Mouse (Mus musculus) myocyte (in vitro differentiated cells): ENCODE results near the gene 5330417C22Rik.

ENCODE experiments used
- CEBPB ChIP-seq: IDR thresholded peaks from 2 replicates; pipeline ENCODE4 v1.6.1; 2011; ENCODE audit warnings: mild to moderate bottlenecking, moderate library complexity; ENCODE audit not compliant: poor library complexity, insufficient read depth, severe bottlenecking
- E2F4 ChIP-seq: IDR thresholded peaks from one replicate; pipeline ENCODE4 v1.6.1; 2011; ENCODE audit warnings: mild to moderate bottlenecking, control low read depth, moderate library complexity; ENCODE audit not compliant: insufficient read depth
- MYOG ChIP-seq, 3 experiments: IDR thresholded peaks; one replicate each; pipeline ENCODE4 v1.6.1; 2011; ENCODE audit warnings: control low read depth in 2 of 3, low read depth in 2 of 3, mild to moderate bottlenecking in 2 of 3; ENCODE audit not compliant: insufficient read length in 2 of 3, control insufficient read depth in 1 of 3, insufficient read depth in 1 of 3
- POLR2A ChIP-seq: IDR thresholded peaks from one replicate; pipeline ENCODE4 v1.6.1; 2011; ENCODE audit warnings: low read depth, mild to moderate bottlenecking, control low read depth, moderate library complexity; ENCODE audit not compliant: insufficient read length
- USF1 ChIP-seq: IDR thresholded peaks from one replicate; pipeline ENCODE4 v1.6.1; 2011; ENCODE audit warnings: low read depth, mild to moderate bottlenecking, control low read depth, moderate library complexity

DNA sequence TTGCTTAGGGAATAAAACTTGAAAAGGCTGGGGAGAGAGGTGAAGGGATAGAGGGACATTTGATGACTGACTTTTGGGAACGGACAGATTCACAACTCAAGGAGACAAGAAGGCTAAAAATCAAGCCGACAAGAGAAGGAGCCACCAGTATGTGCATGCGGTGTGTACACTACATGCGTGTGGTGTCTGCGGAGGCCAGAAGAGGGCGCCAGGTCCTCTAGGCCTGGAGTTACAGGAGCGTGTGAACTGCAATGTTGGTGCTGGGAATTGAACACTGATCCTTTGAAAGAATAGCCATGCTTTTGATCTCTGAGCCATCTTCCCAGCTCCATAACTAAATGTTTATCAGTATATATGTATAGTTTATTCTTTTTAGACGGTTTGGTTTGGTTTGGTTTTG lies 7.8 kb downstream of the 5330417C22Rik start:
- no peak for TF ChIP-seq CEBPB
- TF ChIP-seq USF1 = no peak
- no peak for TF ChIP-seq POLR2A
- no peak for TF ChIP-seq MYOG (IDR thresholded peaks at IDR 0.05; ENCODE audit: control insufficient read depth in 1 of 3, insufficient read depth in 1 of 3, insufficient read length in 2 of 3, low read depth in 2 of 3)
- no peak for TF ChIP-seq E2F4
